Mouse (Mus musculus) MEL (cell line): ENCODE measurements at regions not wholly inside any gene's neighbourhood (a gene's known extent, or its start where the extent isn't known, plus 50 kb on each side); places are given as distances from the start of the nearest gene placed in this dataset.

Source experiments
- DNase-seq: peaks from one replicate; pipeline ENCODE4 v3.0.0; 2011; ENCODE audit warnings: low read depth, low spot score
- H3K27ac ChIP-seq: 2 replicates; pipeline ENCODE4 v1.5.1; 2012; ENCODE audit warnings: low read depth, mild to moderate bottlenecking, control low read depth, low read length, moderate library complexity; ENCODE audit not compliant: control insufficient read depth
- H3K27me3 ChIP-seq, 2 experiments: fragments of 150-350 bp in 1 of 2; sonication (generic) in 1 of 2; 2 replicates each; pipeline ENCODE4 v1.6.1; 2012; ENCODE audit warnings: low read length in 2 of 2, mild to moderate bottlenecking in 2 of 2, improper control_type of control experiment in 1 of 2, moderate library complexity in 1 of 2; ENCODE audit not compliant: insufficient read depth in 2 of 2, control insufficient read depth in 1 of 2
- H3K36me3 ChIP-seq, 2 experiments: 2 replicates each; pipeline ENCODE4 v1.6.1; 2012 to 2014; ENCODE audit warnings: low read length in 2 of 2, improper control_type of control experiment in 1 of 2, inconsistent platforms in 1 of 2, mild to moderate bottlenecking in 1 of 2; ENCODE audit not compliant: insufficient read depth in 2 of 2, control insufficient read depth in 1 of 2
- H3K4me1 ChIP-seq, 2 experiments: fragments of 150-350 bp in 1 of 2; sonication (generic) in 1 of 2; 2 replicates each; pipeline ENCODE4 v1.6.1; 2012; ENCODE audit warnings: low read length in 2 of 2, improper control_type of control experiment in 1 of 2, mild to moderate bottlenecking in 1 of 2; ENCODE audit not compliant: insufficient read depth in 2 of 2, control insufficient read depth in 1 of 2
- H3K4me3 ChIP-seq, 2 experiments: fragments of 150-350 bp in 1 of 2; sonication (generic) in 1 of 2; 2 replicates each; pipeline ENCODE4 v1.5.1; 2012; ENCODE audit warnings: low read depth in 2 of 2, low read length in 2 of 2, mild to moderate bottlenecking in 2 of 2, moderate library complexity in 2 of 2, control low read depth in 1 of 2, improper control_type of control experiment in 1 of 2; ENCODE audit not compliant: control insufficient read depth in 1 of 2, insufficient read depth in 1 of 2
- H3K79me2 ChIP-seq: 2 replicates; pipeline ENCODE4 v1.6.1; 2012; ENCODE audit warnings: mild to moderate bottlenecking, low read length, moderate library complexity; ENCODE audit not compliant: control insufficient read depth, poor library complexity, insufficient read depth
- H3K9ac ChIP-seq: 2 replicates; pipeline ENCODE4 v1.6.1; 2012; ENCODE audit warnings: low read depth, mild to moderate bottlenecking, control low read depth, low read length, moderate library complexity; ENCODE audit not compliant: control insufficient read depth, poor library complexity, severe bottlenecking
- H3K9me3 ChIP-seq: fragments of 150-350 bp; sonication (generic); replicated peaks from 2 replicates; pipeline ENCODE4 v1.6.1; 2012; ENCODE audit warnings: mild to moderate bottlenecking, low read length, improper control_type of control experiment, moderate library complexity; ENCODE audit not compliant: insufficient read depth
- CHD1 ChIP-seq: IDR thresholded peaks from 2 replicates; pipeline ENCODE4 v1.6.1; 2012; ENCODE audit warnings: low read depth, mild to moderate bottlenecking, inconsistent platforms, low read length, improper control_type of control experiment
- CHD2 ChIP-seq: IDR thresholded peaks from 2 replicates; pipeline ENCODE4 v1.6.1; 2011; ENCODE audit warnings: low read length, improper control_type of control experiment
- CTCF ChIP-seq, 3 experiments: IDR thresholded peaks in 2 of 3; conservative IDR thresholded peaks in 1 of 3; 2 replicates each; pipeline ENCODE4 v1.5.1; 2011 to 2012; ENCODE audit warnings: low read length in 3 of 3, low read depth in 2 of 3, mild to moderate bottlenecking in 2 of 3, improper control_type of control experiment in 1 of 3, inconsistent platforms in 1 of 3, mixed read lengths in 1 of 3, moderate library complexity in 1 of 3; ENCODE audit not compliant: control insufficient read depth in 1 of 3, insufficient read depth in 1 of 3, poor library complexity in 1 of 3, severe bottlenecking in 1 of 3
- EP300 ChIP-seq, 2 experiments: IDR thresholded peaks; 2 replicates each; pipeline ENCODE4 v1.6.1; 2011; ENCODE audit warnings: improper control_type of control experiment in 2 of 2, low read length in 2 of 2, low read depth in 1 of 2, mild to moderate bottlenecking in 1 of 2
- GABPA ChIP-seq: IDR thresholded peaks from 2 replicates; pipeline ENCODE4 v1.6.1; 2012; ENCODE audit warnings: low read depth, mild to moderate bottlenecking, inconsistent platforms, low read length, improper control_type of control experiment, moderate library complexity
- GATA1 ChIP-seq: IDR thresholded peaks from 2 replicates; pipeline ENCODE4 v1.6.1; 2011; ENCODE audit warnings: low read depth, low read length, improper control_type of control experiment
- HCFC1 ChIP-seq: IDR thresholded peaks from 2 replicates; pipeline ENCODE4 v1.6.1; 2012; ENCODE audit warnings: low read depth, mild to moderate bottlenecking, inconsistent platforms, low read length, improper control_type of control experiment, moderate library complexity
- JUND ChIP-seq: IDR thresholded peaks from 2 replicates; pipeline ENCODE4 v1.6.1; 2011; ENCODE audit warnings: low read depth, mild to moderate bottlenecking, improper control_type of control experiment, low read length
- KAT2A ChIP-seq: conservative IDR thresholded peaks from 2 replicates; pipeline ENCODE4 v1.6.1; 2012; ENCODE audit warnings: low read depth, low read length, improper control_type of control experiment, inconsistent platforms
- MAX ChIP-seq: IDR thresholded peaks from 2 replicates; pipeline ENCODE4 v1.6.1; 2011; ENCODE audit warnings: low read length, improper control_type of control experiment
- MXI1 ChIP-seq: IDR thresholded peaks from 2 replicates; pipeline ENCODE4 v1.6.1; 2011; ENCODE audit warnings: mild to moderate bottlenecking, low read depth, low read length, improper control_type of control experiment
- MYC ChIP-seq: IDR thresholded peaks from 2 replicates; pipeline ENCODE4 v1.6.1; 2011; ENCODE audit warnings: low read depth, mild to moderate bottlenecking, low read length, improper control_type of control experiment, moderate library complexity
- NELFE ChIP-seq: IDR thresholded peaks from 2 replicates; pipeline ENCODE4 v1.6.1; 2011; ENCODE audit warnings: low read depth, low read length, improper control_type of control experiment
- POLR2AphosphoS2 ChIP-seq: IDR thresholded peaks from 2 replicates; pipeline ENCODE4 v1.6.1; 2011; ENCODE audit warnings: low read length, improper control_type of control experiment
- RAD21 ChIP-seq: IDR thresholded peaks from 2 replicates; pipeline ENCODE4 v1.6.1; 2011; ENCODE audit warnings: mild to moderate bottlenecking, low read depth, low read length, improper control_type of control experiment
- RCOR1 ChIP-seq: IDR thresholded peaks from 2 replicates; pipeline ENCODE4 v1.6.1; 2012; ENCODE audit warnings: low read depth, mild to moderate bottlenecking, inconsistent platforms, low read length, improper control_type of control experiment
- SIN3A ChIP-seq: IDR thresholded peaks from 2 replicates; pipeline ENCODE4 v1.6.1; 2012; ENCODE audit warnings: low read length, improper control_type of control experiment, inconsistent platforms
- SMC3 ChIP-seq: IDR thresholded peaks from 2 replicates; pipeline ENCODE4 v1.6.1; 2011; ENCODE audit warnings: low read depth, low read length, improper control_type of control experiment
- TAL1 ChIP-seq: IDR thresholded peaks from 2 replicates; pipeline ENCODE4 v1.6.1; 2012; ENCODE audit warnings: mild to moderate bottlenecking, inconsistent platforms, low read length, moderate library complexity, mixed read lengths
- UBTF ChIP-seq: IDR thresholded peaks from 2 replicates; pipeline ENCODE4 v1.6.1; 2012; ENCODE audit warnings: low read depth, mild to moderate bottlenecking, inconsistent platforms, low read length, improper control_type of control experiment, moderate library complexity, borderline replicate concordance; ENCODE audit not compliant: insufficient read depth
- USF2 ChIP-seq, 2 experiments: IDR thresholded peaks; 2 replicates each; pipeline ENCODE4 v1.6.1; 2011 to 2012; ENCODE audit warnings: improper control_type of control experiment in 2 of 2, low read length in 2 of 2, borderline replicate concordance in 1 of 2, inconsistent platforms in 1 of 2, low read depth in 1 of 2, mild to moderate bottlenecking in 1 of 2; ENCODE audit not compliant: insufficient read depth in 1 of 2
- ZC3H11A ChIP-seq: IDR thresholded peaks from 2 replicates; pipeline ENCODE4 v1.6.1; 2012; ENCODE audit warnings: low read depth, mild to moderate bottlenecking, inconsistent platforms, low read length, improper control_type of control experiment
- ZKSCAN1 ChIP-seq: IDR thresholded peaks from 2 replicates; pipeline ENCODE4 v1.6.1; 2012; ENCODE audit warnings: low read depth, mild to moderate bottlenecking, inconsistent platforms, low read length, improper control_type of control experiment, moderate library complexity
- ZNF384 ChIP-seq: IDR thresholded peaks from 2 replicates; pipeline ENCODE4 v1.6.1; 2012; ENCODE audit warnings: low read depth, mild to moderate bottlenecking, inconsistent platforms, low read length, improper control_type of control experiment

DNA sequence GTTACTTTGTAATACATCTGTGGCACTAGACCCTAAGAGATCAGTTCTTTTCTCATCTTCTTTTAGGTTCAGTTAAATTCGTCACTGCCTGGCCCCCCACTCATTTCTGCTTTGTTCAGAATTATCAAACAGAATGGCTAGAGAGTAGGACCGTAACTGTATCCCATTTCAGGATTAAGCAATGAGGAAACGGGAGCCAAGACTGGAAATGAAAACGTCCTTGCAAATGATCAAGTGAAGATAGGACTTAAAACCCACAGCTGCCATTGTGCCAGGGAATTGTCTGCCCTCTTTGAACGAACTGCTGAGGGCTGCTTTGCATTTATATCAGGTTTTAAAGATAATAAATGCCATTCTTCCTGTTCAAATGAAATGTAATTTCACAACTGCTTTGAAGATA lies 133.7 kb upstream of the Peli2 start:
- no peaks in the 10 kb centered on the region for H3K27me3 ChIP-seq
- H3K27ac ChIP-seq: no peak overlapping the region
- no peaks in the 10 kb centered on the region for H3K9me3 ChIP-seq
- H3K36me3 ChIP-seq: no peaks in the 10 kb centered on the region
- no peak overlapping the region for H3K4me3 ChIP-seq
- no peak for DNase-seq
- TF ChIP-seq KAT2A: no peak
- no peak for TF ChIP-seq ZKSCAN1
- no peak for TF ChIP-seq JUND
- no peak for TF ChIP-seq TAL1
- no peak for TF ChIP-seq EP300 (IDR thresholded peaks at IDR 0.05; ENCODE audit: low read depth in 1 of 2, low read length in 2 of 2)
- no peak for TF ChIP-seq UBTF
- TF ChIP-seq CHD1: no peak
- TF ChIP-seq MYC: no peak
- TF ChIP-seq ZNF384: no peak
- TF ChIP-seq GATA1: no peak
- TF ChIP-seq HCFC1: no peak
- TF ChIP-seq USF2 (IDR thresholded peaks at IDR 0.05; ENCODE audit: borderline replicate concordance in 1 of 2, insufficient read depth in 1 of 2, low read depth in 1 of 2, low read length in 2 of 2): no peak
- TF ChIP-seq CTCF (IDR thresholded peaks at IDR 0.05 in 2 of 3, conservative IDR thresholded peaks at IDR 0.05 in 1 of 3; ENCODE audit: control insufficient read depth in 1 of 3, insufficient read depth in 1 of 3, low read depth in 2 of 3, low read length in 3 of 3, poor library complexity in 1 of 3, severe bottlenecking in 1 of 3): no peak
- no peak for TF ChIP-seq RAD21
- no peak for TF ChIP-seq ZC3H11A
- H3K4me1 ChIP-seq: no peaks in the 10 kb centered on the region
- H3K9ac ChIP-seq: no peak overlapping the region
- H3K79me2 ChIP-seq: no peaks in the 10 kb centered on the region

DNA sequence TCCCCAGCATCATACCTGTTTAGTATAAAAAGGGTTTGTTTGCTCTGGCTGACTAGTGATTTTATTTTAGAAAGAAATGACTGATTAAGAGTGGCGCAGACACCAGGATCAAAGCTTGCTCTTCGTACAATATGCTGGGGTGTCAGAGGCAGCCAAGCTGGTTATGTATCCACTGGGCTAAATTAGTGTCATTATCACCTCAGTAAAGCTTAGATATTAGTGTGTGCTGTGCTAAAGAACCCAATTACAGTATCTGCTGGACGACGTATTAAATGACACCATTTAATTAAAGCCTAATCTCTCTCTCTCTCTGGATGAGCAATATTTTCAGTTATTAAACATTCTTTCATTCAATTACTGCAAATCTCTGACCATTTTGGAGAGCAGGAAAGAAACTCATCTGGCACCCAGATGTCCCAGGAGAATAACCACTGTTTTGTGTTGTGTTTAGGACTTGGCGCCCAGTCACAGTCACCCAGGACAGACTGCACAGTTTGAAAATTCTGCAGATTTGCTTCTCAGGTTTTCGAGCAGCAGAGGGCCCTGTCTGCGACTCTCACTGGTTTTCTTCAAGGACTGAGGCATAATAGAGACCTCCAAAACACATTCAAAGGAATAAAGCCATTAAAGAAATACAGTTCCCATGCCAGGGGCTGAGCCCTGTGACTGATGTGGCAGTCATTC lies 133.1 kb upstream of the Peli2 start:
- DNase-seq: no peak
- no peak for TF ChIP-seq MAX
- no peak for TF ChIP-seq RCOR1
- TF ChIP-seq ZC3H11A: no peak
- TF ChIP-seq GABPA: no peak
- TF ChIP-seq SMC3: no peak
- TF ChIP-seq EP300 (IDR thresholded peaks at IDR 0.05; ENCODE audit: low read depth in 1 of 2, low read length in 2 of 2): no peak
- no peak for TF ChIP-seq CHD2
- no peak for TF ChIP-seq NELFE
- TF ChIP-seq RAD21: no peak
- no peak for TF ChIP-seq HCFC1
- no peak for TF ChIP-seq SIN3A
- TF ChIP-seq JUND: no peak
- no peak for TF ChIP-seq POLR2AphosphoS2
- no peak for TF ChIP-seq MXI1
- TF ChIP-seq KAT2A: no peak
- no peak for TF ChIP-seq UBTF
- TF ChIP-seq ZNF384: no peak
- Histone ChIP-seq H3K36me3 (no peaks in the 10 kb centered on the region), H3K27ac (no peak overlapping the region), H3K4me3 (no peak overlapping the region), H3K27me3 (no peaks in the 10 kb centered on the region), H3K9ac (no peak overlapping the region), H3K79me2 (no peaks in the 10 kb centered on the region), H3K9me3 (no peaks in the 10 kb centered on the region), H3K4me1 (no peaks in the 10 kb centered on the region)
